Mouse (Mus musculus) embryo, embryonic 11 days (tissue): ENCODE measurements around the gene Fkbp14.

Experiments
- DNase-seq: peaks from one replicate; pipeline ENCODE4 v3.0.0-alpha.2; 2015

Gene Fkbp14

GRCm38 (mm10) chr6:54587683-54588082, 9.4 kb downstream of the Fkbp14 start:
- no peak for DNase-seq

GRCm38 (mm10) chr6:54586911-54587310, 10.2 kb downstream of the Fkbp14 start:
- DNase-seq = no peak

- DNase-seq = peak; percentile 74
Measured at GRCm38 (mm10) chr6:54586175-54586574, 10.9 kb downstream of the Fkbp14 start.

- DNase-seq = peak; percentile 59
Measured at GRCm38 (mm10) chr6:54573218-54573955, 23.7 kb downstream of the Fkbp14 start.

GRCm38 (mm10) chr6:54569776-54570175, 27.3 kb downstream of the Fkbp14 start:
- no peak for DNase-seq

- DNase-seq = no peak
Measured at GRCm38 (mm10) chr6:54566546-54566919, 30.6 kb downstream of the Fkbp14 start.

- DNase-seq = peak; percentile 89
Measured at GRCm38 (mm10) chr6:54565665-54566545, 31.2 kb downstream of the Fkbp14 start, which contains the start of gene Scrn1. Scrn1 (minus strand) TSS chr6:54566489.

GRCm38 (mm10) chr6:54565012-54565411, 32.1 kb downstream of the Fkbp14 start:
- peak; percentile 51 for DNase-seq

GRCm38 (mm10) chr6:54564506-54564991, 32.6 kb downstream of the Fkbp14 start:
- no peak for DNase-seq

GRCm38 (mm10) chr6:54563561-54563960, 33.5 kb downstream of the Fkbp14 start:
- no peak for DNase-seq

- DNase-seq = no peak
Measured at GRCm38 (mm10) chr6:54562018-54562809, 34.9 kb downstream of the Fkbp14 start.

GRCm38 (mm10) chr6:54558466-54558865, 38.6 kb downstream of the Fkbp14 start:
- DNase-seq = no peak

GRCm38 (mm10) chr6:54557671-54558070, 39.4 kb downstream of the Fkbp14 start:
- no peak for DNase-seq

- DNase-seq = no peak
Measured at GRCm38 (mm10) chr6:54555816-54556215, 41.3 kb downstream of the Fkbp14 start.

- DNase-seq = peak; percentile 85
Measured at GRCm38 (mm10) chr6:54554341-54555110, 42.6 kb downstream of the Fkbp14 start.

GRCm38 (mm10) chr6:54553632-54554031, 43.5 kb downstream of the Fkbp14 start:
- DNase-seq = no peak

GRCm38 (mm10) chr6:54552721-54553413, 44.2 kb downstream of the Fkbp14 start:
- no peak for DNase-seq

GRCm38 (mm10) chr6:54550801-54551323, 46.2 kb downstream of the Fkbp14 start:
- DNase-seq = no peak

- DNase-seq = no peak
Measured at GRCm38 (mm10) chr6:54549311-54549710, 47.8 kb downstream of the Fkbp14 start.

GRCm38 (mm10) chr6:54548314-54549019, 48.6 kb downstream of the Fkbp14 start:
- DNase-seq = no peak

- no peak for DNase-seq
Measured at GRCm38 (mm10) chr6:54543646-54544045, 53.5 kb downstream of the Fkbp14 start.
